Mouse (Mus musculus): ENCODE measurements at regions not wholly inside any gene's neighbourhood (a gene's known extent, or its start where the extent isn't known, plus 50 kb on each side); places are given as distances from the start of the nearest gene placed in this dataset.

DNA sequence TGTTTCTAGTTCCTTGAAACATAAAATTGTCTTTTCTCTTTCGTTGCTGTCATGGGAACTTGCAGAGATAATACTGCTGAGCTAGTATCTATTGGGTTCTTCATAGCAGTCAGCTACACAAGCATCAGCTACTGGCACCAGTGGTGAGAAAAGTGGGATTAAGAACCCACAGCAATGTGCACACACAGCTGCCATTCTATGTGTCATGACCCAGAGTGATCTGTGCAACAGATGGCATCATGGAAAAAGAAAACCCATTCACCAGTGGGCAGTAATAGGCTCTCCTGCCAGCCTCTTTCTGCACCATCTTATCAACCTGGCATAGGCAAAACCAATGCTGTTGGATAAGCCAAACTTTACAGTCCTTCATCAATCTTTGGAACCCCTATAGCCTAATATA is 428.1 kb downstream of the Trib2 start:
- no peak for DNase-seq

DNA sequence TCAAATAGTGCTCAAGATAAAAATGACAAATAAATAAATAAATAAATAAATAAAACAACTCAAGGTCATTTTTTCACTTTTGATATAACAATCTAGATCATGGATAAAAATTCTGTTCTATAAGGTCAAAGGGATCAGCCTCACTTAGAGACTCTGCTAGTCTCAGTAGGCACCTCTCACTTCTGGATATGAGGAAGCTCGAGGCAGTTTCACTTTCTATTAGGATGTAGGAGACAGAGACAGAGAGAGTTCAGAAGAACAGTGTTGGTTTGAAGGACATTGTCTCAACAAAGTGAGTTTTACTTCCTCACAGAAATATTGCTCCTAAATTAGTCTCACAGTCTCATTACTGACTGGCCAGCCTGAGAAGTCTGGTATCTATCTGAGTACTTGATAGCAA is 458.9 kb downstream of the Trib2 start:
- no peak for DNase-seq

DNA sequence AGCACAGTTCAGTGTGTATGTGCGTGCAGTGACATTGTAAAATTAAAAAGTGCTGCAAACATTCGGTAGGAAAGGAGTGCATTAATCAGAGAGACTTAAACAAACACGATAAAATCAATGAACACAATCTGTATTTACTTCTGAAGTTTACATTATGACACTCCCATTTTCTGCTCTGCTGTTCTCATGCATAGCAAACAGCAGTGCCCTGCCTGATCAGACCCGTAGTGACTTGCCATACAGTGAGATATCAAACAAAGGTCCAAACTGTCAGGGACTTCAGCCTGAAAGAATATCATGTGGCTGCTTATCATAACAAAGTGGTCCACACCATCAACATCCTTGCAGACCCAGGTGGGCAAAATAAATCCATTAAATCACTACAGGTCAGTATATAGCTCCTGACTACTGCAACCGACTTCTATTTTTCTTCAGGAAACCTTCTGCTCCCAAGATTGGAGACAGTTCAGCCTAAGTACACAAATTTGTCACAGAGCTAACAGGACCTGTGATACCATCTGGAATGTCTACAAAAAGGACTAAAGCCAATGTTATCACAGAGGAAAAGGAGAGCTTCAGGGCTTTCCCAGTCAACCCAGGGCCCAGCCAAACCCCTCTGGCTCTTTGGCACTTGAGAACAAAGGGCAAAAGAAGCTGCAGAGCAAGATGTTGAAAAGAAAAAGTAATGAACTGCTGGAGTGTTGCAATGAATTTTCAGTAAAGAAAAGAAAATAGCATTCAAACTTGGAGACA is 495.8 kb downstream of the Trib2 start:
- DNase-seq = no peak

DNA sequence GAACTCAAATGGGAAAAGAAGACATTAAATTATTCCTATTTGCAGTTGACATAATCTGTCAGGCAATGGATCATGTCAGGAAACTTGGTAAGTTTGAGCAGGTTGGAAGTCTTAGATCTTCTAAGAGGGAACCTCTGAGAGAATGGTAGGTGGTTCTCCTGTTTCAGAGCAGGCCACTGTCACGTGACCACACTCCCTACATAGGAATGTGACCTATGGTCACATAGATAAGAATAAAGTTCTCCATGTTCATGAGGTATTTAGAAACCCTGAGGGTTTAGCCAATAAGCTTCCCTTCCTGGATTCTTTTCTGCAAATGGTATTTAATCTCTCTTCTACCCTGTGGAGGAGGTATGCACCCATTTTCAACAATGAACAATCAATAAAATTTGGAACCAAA is 497.1 kb downstream of the Trib2 start:
- DNase-seq = no peak

DNA sequence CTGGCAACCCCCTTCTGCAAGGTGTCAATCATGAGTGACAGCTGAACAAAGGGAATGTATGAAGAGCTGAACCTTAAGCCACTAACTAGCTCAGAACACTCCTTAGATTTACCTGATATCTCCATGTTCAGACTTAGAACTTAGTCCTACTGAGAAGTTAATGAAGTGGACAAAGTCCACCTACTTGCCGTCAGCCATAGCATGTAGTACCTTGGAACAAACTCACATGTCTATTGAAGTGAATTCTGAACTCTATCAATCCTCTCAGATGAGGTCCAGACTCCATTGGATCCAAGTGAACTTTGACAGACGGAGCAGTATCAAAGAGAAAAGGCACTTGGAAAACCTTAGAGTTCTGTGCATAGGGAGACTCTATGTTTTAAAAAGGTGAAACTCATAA is 521.8 kb downstream of the Trib2 start:
- no peak for DNase-seq

DNA sequence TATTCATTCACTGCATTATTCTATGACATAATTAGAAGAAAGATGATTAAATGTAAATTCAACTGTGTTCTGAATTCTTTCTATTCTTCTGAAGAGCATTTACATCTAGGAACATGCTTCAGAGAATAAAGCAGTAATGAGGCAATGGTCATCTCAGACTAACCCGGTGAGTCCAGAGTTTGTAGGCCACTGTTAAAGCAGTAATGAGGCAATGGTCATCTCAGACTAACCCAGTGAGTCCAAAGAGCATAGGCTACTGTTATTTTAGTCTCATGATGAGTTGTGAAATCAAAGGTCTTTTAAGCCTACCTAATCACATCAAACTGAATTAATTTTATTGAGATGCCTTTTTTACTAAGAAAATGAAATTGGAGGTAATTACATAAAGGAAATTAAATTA is 554.6 kb downstream of the Trib2 start:
- DNase-seq = no peak

DNA sequence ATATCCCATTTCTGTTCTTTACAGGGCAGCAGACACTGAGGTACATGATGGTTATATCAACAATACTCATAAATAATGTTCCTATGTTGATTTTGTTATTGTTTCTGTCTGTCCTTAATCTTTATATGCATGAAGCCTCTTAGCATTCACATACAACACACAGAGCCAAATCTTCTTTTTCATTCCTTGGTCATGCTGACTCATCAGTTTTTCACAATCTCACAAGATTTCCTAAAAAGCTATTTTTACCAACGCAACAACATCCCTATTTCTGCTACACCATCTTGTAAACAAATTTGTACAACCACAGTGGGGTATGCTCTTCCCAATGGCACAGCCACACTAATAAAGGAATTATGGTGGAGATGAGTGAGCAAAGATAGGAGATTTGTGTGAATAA is 555.1 kb downstream of the Trib2 start:
- no peak for DNase-seq

DNA sequence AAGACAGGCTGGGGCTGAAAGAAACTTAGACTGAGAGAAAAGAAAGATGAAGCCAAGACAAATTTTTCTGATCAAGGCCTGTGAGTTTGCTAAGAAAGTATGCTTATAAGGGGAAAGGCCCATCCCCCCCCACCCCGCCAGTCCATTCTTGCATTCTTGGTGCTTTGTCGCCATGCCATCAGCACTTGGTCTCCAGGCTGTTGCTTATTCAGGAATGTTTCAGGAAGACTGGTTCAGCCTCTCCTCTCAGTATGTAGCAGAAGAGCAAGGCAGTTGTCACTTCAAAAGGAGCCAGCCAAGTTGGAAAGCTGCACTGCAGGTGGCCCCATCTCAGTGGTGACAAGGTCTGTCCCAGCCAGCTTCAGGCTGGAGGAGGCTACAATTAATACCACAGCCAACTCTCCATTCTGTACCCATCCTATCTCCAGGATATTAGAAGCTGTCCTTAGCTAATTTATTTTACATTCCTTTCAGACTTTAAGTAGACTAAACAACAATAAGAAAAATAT is 555.8 kb downstream of the Trib2 start:
- no peak for DNase-seq

DNA sequence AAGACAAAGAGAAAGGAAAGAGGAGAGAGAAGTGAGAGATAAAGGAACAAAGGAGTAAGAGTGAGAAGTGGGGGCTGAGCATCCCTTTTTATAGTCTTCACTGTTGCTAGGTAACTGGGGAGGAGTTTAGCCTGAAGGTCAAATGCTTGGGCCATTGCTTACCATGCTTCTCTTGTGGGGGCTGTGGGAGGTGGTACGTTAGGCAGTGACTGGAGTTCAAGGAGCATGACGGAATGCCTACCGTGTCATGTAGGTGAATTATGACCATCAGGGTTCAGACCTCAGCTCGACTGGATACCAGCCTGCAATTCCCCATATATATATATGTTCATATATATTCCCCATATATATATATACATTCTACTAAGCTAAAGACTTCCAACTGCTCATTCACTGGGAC is 571.8 kb downstream of the Trib2 start:
- DNase-seq = no peak

DNA sequence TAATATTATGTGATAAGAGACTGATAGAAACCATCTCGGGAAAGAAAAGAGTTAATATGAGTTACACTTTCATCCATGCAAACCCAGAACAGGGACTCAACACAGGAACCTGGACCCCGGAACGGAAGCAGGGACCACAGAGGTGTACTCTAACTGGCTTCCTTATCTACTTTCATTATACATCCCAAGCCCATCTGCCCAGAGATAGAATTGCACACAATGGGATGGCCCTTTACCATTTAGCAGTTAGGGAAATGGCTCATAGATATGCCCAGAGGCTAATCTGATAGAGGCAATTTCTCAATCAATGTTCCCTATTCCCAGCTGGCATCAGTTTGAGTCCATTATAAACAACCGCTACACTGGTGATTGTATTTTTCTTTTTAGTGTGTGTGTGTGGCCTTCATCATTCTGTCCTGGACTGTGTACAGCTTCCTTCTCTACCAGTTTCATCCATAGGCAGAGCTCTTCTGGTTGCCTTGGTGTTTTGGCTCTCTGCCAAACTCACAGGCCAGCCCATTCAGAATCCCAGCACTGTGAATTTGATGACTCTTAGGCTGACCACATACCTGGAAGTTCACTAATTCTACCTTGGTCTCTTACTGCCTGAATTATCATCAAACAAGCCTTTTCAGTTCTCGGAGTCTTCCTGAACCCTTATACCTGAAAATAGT is 594.1 kb downstream of the Trib2 start:
- DNase-seq = no peak

DNA sequence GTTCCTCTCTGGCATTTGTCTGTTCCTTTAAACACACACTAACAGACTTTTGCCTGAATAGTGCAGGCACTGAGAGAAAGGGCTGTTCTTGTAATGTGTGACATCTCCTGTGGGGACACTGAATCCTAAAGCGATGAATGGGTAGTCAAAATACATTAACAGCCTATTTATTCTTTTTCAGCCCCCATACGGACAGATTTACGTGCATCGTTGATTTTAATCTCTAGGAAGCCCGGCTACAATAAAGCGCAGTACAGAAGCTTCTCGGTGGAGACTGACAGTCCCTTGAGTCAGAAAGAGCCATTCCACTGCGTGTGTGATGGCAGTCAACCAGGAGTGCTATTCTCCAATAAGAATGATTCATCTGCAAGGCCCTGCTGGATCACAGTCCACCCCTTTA is 598.2 kb downstream of the Trib2 start:
- no peak for DNase-seq

DNA sequence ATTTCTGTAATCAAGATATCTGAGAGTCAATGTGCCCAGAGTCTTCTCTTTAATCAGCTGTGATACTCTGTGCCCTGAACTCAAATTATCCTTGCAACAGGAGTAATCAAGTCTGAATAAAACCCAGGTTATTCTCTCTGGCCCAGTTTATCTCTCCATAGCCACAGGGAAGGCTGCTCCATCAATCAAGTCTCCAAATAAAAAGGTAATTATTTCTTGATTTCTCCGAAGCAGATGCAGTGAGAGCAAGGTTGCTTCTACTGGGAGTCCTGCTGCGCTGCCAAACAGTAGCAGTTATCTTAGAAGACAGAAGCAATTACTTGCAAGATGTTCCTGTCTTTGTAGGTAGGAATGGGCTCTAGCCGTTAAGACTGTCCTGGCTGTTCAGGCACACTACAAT is 600.5 kb downstream of the Trib2 start:
- no peak for DNase-seq

DNA sequence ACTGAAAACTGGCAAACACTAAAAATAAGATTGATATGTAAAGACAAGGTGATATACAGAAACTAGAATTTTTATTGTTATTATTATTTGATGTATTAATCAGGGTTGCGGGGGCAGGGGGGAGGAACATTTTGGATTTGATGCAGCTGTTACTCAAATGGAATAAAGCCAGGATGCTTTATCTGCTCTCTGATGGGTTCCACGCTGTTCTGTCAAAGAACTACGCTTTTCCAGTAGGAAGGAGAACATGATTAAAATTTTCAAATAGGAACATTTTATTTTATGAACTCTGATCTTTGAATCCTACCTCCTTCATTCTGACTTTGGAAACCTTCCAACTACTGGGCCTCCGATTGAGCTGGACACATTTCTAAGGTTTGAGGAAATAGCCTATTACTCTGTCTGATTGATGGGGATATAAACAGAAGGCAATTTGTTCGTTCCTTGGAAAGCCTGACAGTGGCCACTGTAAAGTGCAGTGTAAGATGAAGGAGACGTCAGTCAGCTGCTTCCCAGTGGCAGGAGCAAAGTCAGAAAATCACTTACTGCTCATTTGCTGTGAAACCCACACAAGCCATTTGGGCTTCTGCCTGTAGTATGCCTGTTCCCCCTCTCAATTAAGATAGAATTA is 642.2 kb downstream of the Trib2 start:
- peak; percentile 1 to 24 for DNase-seq

DNA sequence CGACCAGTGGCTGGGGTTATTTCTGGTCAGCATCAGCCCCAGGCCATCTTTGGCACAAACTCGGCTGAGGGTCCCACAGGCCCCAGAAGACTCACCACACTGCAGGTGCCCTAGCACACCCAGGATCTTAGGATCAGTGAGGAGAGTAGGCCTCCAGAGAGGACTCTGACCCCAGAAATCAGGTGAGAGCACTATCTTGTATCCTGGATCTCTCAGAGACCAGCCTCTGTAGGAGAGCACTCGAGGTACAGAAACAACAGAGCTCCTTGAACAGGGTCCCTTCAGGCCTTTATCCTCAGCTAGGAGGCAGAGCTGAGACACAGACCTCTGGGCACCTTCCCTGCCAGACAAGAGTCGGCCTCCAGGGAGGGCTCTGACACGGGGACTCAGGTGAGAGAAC is 654.1 kb downstream of the Trib2 start:
- DNase-seq = no peak

DNA sequence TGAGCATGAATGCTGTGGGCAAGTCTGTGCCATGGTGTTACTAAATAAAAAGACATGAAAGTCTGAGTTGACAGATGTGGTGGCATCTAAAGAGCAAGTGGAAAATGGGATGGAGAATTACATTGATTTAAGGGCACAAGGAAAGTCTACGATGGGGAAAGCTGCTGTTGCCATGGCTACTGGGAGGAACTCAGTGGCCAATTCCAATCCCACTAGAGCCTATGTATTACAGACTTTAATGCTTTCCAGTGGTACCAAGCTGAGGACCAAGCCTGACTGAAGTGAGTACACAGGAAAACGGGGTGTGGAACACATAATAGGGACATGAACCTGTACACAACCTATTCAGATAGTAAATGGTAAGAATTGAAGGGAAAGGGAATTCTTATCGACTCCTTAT is 654.9 kb downstream of the Trib2 start:
- DNase-seq = no peak

DNA sequence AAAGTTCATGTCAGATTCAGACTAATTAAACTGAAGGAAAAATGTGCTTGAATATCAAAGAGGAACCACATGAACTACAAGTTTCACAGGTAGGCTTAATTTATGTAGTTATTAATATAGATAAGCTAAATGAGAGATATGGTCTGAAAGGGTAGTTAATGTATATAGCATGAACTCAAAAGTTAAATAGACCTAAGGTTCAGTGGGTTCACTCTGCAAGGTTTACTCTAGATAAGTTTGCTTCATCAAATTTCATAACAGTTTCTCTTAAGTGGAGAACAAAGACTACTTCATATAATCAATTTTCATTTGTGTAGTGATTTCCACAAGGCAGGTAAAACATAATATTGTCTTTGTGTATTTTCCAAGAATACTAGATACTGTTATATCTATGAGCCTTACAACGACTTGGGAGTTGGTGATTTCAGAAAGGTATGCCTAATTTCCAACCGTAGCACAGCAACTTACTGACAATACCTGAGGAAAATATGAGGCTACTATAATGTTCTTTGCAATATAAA is 656.2 kb downstream of the Trib2 start:
- no peak for DNase-seq

DNA sequence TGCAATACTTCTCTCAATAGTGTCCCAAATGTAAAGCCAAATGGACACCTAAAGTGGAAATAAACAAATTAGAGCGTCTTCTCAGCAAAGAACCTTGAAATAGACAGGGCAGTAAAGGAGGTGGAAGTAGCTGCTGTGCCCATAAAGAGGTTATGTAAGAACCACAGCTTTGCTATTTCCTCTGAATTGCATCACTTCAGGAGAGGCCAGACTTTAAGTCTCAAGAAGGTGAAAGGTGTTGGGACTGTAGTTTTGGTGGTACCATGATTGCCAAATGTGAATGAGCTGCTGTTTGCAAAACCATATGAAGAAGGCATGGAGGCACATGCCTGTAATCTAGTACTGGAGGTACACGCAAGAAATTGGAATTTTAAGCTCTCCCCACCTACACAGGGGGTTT is 670.3 kb downstream of the Trib2 start:
- DNase-seq = no peak

DNA sequence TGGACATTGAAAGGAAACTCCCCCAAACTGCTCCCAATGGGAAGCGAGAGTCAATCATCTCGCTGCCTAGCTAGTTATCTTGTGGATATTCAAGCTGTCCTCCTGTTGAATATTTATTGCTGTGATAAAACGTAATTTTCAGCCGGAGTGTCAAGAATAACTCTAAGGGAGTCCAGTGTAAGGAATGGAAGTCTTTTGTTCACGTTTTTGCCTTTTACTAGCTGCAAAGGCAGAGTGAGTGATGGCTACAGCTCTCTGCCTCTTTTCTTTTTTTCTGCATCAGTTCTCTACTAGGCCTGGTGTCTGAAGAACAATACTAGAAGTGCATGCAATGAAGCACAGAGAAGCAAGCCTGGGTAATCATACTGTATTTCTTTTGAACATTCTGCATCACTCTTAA is 679.7 kb downstream of the Trib2 start:
- DNase-seq = no peak

DNA sequence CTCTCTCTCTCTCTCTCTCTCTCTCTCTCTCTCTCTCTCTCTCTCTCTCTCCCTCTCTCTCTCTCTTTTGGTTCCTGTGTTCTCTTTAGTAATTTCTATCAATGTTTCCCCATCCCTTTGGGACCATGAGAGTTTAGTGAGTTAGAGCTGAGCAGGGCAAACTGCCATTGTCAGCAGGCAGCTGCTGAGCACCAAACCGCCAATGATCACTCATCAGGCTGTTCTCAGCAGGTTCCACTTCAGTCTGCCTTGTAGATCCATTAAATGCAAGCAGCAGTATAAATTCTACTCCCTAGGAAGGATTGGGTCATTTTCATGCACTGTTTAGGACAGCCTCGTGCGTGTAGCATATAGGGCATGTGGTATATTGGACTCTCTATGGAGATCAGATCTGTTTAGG is 692.5 kb downstream of the Trib2 start:
- no peak for DNase-seq

DNA sequence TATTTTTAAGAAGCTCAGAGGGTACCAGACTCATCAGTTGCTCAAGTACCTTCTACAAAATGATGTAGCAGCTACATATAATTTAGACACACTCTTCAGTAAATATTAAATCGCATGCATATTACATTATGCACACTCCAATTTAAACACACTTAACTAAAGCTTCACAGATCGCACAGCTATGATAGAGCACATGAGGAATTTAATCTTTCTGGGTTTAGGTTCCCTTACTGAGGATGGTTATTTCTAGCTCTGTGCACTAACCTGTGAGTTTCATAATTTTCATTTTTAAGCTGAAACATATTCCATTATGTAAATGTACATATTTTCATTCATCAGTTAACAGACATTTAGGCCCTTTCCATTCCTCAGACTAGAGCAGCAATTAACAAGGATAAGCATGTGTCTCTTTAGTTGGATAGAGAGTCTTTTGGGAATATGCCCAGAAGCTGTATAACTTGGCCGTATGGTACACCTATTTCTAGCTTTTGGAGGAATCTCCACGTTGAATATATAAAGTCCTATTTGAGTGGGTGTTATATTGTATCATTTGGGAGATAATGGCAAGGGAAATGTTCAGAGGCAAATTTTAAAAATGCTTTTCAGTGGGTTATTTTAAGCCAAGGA is 694.0 kb downstream of the Trib2 start:
- DNase-seq = no peak

DNA sequence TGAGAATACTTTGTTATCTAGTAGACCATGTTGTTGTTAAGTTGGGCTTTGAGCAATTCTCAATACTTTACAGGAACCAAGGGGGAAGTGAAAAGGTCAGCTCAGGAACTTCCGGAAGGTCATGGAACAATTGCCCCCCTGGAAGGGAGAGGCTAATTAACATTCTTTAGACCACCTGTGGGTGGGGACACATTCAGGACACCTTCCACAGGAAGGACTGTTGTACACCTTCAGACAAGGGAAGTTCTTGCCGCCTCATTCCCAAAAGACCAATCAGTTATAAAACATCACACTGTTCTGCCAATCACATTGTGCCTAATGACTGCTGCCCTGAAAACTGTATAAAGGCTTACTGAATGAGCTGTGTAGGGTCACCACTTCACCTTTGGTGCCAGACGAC is 701.2 kb downstream of the Trib2 start:
- DNase-seq = no peak

DNA sequence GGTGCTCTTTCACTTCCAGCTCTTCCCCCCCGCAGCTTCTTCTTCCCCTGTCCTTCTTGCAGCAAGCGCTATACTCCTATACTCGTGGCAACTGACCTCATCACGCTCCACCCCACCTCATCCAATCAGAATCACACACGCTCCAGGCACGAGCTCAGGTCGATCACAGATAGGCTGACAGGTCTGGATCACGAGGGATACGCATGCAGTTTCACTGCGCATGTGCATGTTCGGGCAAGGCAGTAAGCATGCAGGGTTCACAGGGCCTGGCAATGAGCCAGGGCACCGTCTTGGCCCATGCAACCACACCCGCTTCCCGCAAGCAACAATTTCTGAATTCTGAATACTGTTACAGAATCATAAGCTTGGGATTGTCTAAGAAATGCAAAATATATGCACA is 701.9 kb downstream of the Trib2 start:
- DNase-seq = no peak

DNA sequence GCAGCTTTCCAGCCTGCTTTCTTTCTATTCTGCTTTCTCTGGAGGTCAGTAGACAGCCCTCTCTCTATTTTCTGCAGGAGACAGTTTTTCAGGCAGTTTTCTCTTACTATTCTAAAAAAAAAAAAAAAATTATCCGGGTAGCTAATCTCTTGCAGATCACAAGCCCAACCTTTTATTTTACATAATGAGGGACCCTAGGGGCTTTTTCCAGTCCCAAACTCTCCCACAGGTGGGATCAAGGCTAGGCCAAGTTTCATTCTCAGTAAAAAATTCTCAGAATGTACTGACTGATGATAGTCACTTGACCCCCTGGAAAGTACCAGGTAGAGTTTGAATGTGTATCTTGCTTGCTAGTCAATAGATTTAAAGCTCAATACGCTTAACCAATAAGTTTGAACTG is 705.7 kb downstream of the Trib2 start:
- no peak for DNase-seq

DNA sequence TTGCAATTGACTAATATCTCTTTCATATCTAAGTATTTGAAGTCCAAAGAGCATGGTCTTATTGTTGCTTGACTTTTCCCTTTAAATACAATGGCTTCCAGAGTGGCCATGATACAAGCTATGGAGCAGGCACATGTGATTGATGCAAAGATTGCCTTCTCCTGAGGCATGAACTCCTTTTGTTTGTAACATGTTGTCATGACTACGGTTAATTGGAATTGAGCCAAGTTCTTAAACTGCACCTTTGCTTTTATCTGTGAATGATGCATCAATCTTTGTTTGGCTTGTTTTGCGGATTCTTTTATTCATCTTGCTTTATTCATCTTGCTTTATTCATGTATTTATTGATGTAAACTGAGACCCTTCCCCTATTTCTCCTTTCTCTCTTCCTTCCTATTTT is 711.8 kb downstream of the Trib2 start:
- no peak for DNase-seq
